Mouse (Mus musculus): ENCODE results near the gene Pgpep1.

GRCm38 (mm10) chr8:70682692-70683091, 22.5 kb upstream of the Pgpep1 start:
- TF ChIP-seq CTCF (IDR thresholded peaks at IDR 0.05; ENCODE audit: low read depth, low read length), result no peak
- TF ChIP-seq EP300 (IDR thresholded peaks at IDR 0.05; ENCODE audit: insufficient read depth, low read depth, low read length), result 0 out of 2 replicates have a peak, but pooled peaks have one; percentile 36
- no peak for TF ChIP-seq POLR2A (IDR thresholded peaks at IDR 0.05; ENCODE audit: insufficient read depth, low read length)

Measured in ES-Bruce4 (cell line).